Mouse (Mus musculus) lung, postnatal 0 days (tissue): ENCODE measurements around the gene Wwp2.

ENCODE experiments used
- CTCF ChIP-seq: IDR thresholded peaks from 2 replicates; pipeline ENCODE4 v1.5.1; 2016; ENCODE audit warnings: antibody characterized with exemption, mild to moderate bottlenecking
- EP300 ChIP-seq: IDR thresholded peaks from 2 replicates; pipeline ENCODE4 v1.6.1; 2016; ENCODE audit warnings: antibody characterized with exemption, mild to moderate bottlenecking, control low read depth

GRCm38 (mm10) chr8:107541369-107541768 is 105.2 kb downstream of the Wwp2 start:
- no peak for TF ChIP-seq CTCF
- TF ChIP-seq EP300: no peak
